Mouse (Mus musculus): ENCODE measurements around the gene Dnah11. TPM values are rescaled to one million over a fixed set of nuclear protein-coding genes. Genes with fewer than 3 reads are reported as not detected.

The Dnah11 gene
- polyA plus RNA-seq, 1 experiment from 2014 or later = 0.29 TPM

DNA sequence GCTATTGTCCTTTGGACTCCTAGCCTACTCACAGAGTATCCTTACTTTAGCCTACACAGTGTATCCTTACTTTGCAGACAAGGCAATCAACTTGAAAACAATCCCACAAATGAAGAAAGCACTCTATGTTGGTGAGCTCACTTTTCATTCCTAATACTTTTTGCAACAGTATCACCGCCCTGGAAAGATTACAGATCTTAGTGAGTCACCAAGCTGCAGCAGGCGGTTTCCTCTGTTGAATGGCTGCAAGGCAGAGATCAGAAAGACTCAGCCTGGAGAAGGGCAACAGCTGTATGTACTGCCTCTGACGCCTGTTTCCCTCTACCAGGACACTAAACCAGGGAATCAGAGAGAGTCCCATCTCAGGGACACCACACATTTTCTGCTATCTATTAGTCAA lies 218.5 kb downstream of the Dnah11 start:
- Histone ChIP-seq H3K9ac (ENCODE audit: low read length) (no peak overlapping the region), H3K27ac (ENCODE audit: low read depth, low read length) (no peak overlapping the region), H3K4me1 (ENCODE audit: control insufficient read depth, insufficient read depth, low read length) (no peaks in the 10 kb centered on the region), H3K9me3 (ENCODE audit: control insufficient read depth, low read length) (no peaks in the 10 kb centered on the region), H3K4me3 (ENCODE audit: low read depth, low read length) (no peak overlapping the region), H3K36me3 (ENCODE audit: control insufficient read depth, insufficient read depth, low read length) (no peaks in the 10 kb centered on the region), H3K27me3 (ENCODE audit: control insufficient read depth, insufficient read depth, low read length) (no peaks in the 10 kb centered on the region), H3K4me2 (no peak overlapping the region)
- DNase-seq (ENCODE audit: low spot score, missing footprints) = no peak
- WGBS = 71% methylated on average over 3 of the region's 3 CpGs
- no peak for ATAC-seq (ENCODE audit: low FRiP score)

DNA sequence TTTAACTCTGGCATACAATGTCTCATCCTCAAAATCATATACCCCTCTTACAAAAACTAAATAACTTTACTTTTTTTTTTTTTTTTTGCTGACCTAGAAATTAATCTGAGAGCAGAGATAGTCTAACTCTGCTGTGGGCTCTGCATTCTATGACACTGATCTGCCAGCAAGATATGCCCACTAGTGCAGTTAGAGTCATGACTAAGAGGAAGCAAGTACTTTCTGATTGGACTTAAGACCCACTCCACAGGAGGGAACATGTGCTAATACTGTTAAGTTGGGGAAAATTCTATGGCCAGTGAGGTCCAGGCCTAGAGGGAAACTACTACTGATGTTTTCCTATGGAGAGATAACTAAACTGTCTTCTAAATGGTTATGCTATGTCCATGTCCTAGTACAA lies 225.1 kb downstream of the Dnah11 start:
- no peaks in the 10 kb centered on the region for H3K4me1 ChIP-seq (ENCODE audit: control insufficient read depth, insufficient read depth, low read length)
- H3K4me3 ChIP-seq (ENCODE audit: low read depth, low read length) = no peak overlapping the region
- ATAC-seq (ENCODE audit: low FRiP score) (no peak), DNase-seq (ENCODE audit: low spot score, missing footprints) (no peak)
- no peak overlapping the region for H3K4me2 ChIP-seq
- no peaks in the 10 kb centered on the region for H3K9me3 ChIP-seq (ENCODE audit: control insufficient read depth, low read length)
- no peaks in the 10 kb centered on the region for H3K27me3 ChIP-seq (ENCODE audit: control insufficient read depth, insufficient read depth, low read length)
- no peak overlapping the region for H3K9ac ChIP-seq (ENCODE audit: low read length)
- no peak overlapping the region for H3K27ac ChIP-seq (ENCODE audit: low read depth, low read length)
- H3K36me3 ChIP-seq (ENCODE audit: control insufficient read depth, insufficient read depth, low read length) = no peaks in the 10 kb centered on the region

DNA sequence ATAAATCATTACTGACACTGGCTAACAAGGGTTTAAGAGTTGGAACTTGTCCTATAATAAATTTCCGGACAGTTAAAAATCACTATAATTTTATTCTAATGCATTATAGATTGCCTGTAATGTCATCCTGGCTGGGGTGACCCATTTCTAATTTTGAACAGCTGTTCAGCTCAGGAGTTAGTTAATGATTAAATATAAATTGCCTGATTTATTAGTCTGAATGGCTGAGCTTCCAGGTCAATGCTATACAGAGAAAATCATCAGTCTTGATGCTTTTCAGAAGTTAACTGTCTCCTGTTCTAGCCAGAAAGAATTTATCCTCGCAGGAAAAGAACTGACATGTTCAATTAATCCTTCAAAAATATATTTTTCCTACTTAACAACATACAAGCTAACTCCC lies 236.1 kb downstream of the Dnah11 start:
- Histone ChIP-seq H3K4me2 (no peak overlapping the region), H3K9me3 (ENCODE audit: control insufficient read depth, low read length) (no peaks in the 10 kb centered on the region), H3K4me3 (ENCODE audit: low read depth, low read length) (no peak overlapping the region), H3K27ac (ENCODE audit: low read depth, low read length) (no peak overlapping the region), H3K9ac (ENCODE audit: low read length) (no peak overlapping the region), H3K4me1 (ENCODE audit: control insufficient read depth, insufficient read depth, low read length) (no peaks in the 10 kb centered on the region), H3K27me3 (ENCODE audit: control insufficient read depth, insufficient read depth, low read length) (no peaks in the 10 kb centered on the region), H3K36me3 (ENCODE audit: control insufficient read depth, insufficient read depth, low read length) (no peaks in the 10 kb centered on the region)
- ATAC-seq (ENCODE audit: low FRiP score) (no peak), DNase-seq (ENCODE audit: low spot score, missing footprints) (no peak)
- WGBS = 82% methylated on average over 2 of the region's 2 CpGs

DNA sequence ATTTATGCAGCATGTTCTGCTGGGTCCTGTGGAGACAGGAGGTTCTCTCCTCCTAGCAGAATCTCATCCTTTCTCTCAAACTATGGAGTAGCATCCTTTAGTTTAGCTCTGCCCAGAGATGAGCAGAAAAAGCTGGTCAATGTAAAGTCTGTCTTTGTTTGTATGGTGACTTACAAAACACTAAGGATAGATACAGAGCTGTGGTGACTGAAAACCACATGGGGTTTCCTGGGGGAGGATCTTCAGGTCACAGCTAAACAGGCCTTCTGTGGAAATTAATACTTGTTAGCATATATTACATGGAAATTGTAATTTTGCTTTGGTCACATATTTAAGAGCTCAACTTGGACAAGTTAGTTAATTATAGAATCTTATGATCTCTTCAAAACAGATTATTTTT lies 239.6 kb downstream of the Dnah11 start:
- DNase-seq (ENCODE audit: low spot score, missing footprints) (no peak), ATAC-seq (ENCODE audit: low FRiP score) (no peak)
- Histone ChIP-seq H3K9me3 (ENCODE audit: control insufficient read depth, low read length) (no peaks in the 10 kb centered on the region), H3K9ac (ENCODE audit: low read length) (no peak overlapping the region), H3K4me3 (ENCODE audit: low read depth, low read length) (no peak overlapping the region), H3K4me2 (no peak overlapping the region), H3K27ac (ENCODE audit: low read depth, low read length) (no peak overlapping the region), H3K27me3 (ENCODE audit: control insufficient read depth, insufficient read depth, low read length) (no peaks in the 10 kb centered on the region), H3K36me3 (ENCODE audit: control insufficient read depth, insufficient read depth, low read length) (no peaks in the 10 kb centered on the region), H3K4me1 (ENCODE audit: control insufficient read depth, insufficient read depth, low read length) (no peaks in the 10 kb centered on the region; the same call in 1 of the 2 replicates)

DNA sequence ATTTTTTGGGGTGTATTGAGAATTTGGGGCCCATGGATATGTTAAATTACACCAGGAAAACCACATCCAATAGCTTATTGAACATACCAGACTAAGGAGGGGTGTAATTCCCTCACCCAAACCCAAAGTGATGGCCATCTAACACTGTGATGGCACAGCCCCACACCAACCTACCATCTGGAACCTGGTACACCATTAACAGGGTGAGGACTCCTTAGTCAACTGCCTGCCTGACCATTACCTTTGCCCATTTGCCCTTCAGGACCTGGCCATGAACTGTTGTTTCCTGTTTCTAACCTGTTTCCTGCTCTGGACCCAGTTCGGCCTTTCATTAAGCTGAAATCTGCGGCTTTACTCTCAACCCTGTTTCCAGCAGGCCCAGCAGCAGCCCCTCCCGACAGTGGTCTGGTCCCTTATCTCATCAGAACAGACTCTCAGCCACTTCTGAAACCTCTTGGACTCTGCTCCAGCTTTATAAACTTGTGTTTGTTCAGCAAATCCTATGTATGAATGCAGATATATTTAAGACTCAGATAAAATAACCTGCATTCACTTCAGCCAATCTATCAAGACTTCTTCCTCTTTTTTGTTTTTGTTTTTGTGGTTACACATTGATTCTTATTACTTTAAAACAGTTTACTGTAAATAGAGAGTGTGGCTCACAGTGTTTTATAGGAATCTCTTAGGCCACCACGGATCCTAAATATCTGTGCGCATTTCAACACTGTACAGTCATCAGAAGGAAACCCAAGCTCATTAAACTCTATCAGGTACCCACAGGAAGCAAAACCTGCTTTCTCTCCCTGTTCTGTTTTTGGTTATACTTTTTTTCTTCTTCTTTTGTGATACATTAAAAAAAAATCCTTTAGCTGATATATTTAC lies 251.8 kb downstream of the Dnah11 start:
- 79% methylated on average over 5 of the region's 5 CpGs for WGBS
- no peak for DNase-seq (ENCODE audit: low spot score, missing footprints)
- H3K27ac ChIP-seq (ENCODE audit: low read depth, low read length) = no peak overlapping the region
- no peak for ATAC-seq (ENCODE audit: low FRiP score)
- no peaks in the 10 kb centered on the region for H3K4me1 ChIP-seq (ENCODE audit: control insufficient read depth, insufficient read depth, low read length)
- H3K4me3 ChIP-seq (ENCODE audit: low read depth, low read length) = no peak overlapping the region
- H3K27me3 ChIP-seq (ENCODE audit: control insufficient read depth, insufficient read depth, low read length) = no peaks in the 10 kb centered on the region
- no peak overlapping the region for H3K4me2 ChIP-seq
- no peaks in the 10 kb centered on the region for H3K36me3 ChIP-seq (ENCODE audit: control insufficient read depth, insufficient read depth, low read length)
- H3K9ac ChIP-seq (ENCODE audit: low read length) = no peak overlapping the region
- no peaks in the 10 kb centered on the region for H3K9me3 ChIP-seq (ENCODE audit: control insufficient read depth, low read length)

DNA sequence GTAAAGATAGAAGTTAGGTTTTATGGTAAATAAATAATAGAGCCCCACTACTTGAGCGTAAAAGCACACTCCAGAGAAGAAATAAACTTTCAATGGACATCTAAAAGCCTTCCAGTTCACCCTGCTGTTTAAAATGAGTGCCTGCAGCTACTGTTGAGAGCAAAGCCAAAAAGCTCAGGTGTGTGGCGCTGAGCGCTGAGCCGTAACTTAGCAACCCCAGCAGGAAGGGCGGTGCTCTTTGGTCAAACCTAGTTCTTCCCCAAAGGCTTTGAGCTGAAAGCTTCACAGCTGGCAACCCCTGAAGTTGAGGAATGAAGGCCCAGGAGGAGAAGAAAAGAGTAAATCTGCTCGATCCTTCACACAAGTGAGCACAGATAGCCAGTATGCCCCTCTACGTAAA lies 256.9 kb downstream of the Dnah11 start:
- 42% methylated on average over 7 of the region's 7 CpGs for WGBS
- no peak overlapping the region for H3K4me2 ChIP-seq
- no peak overlapping the region for H3K9ac ChIP-seq (ENCODE audit: low read length)
- no peak overlapping the region for H3K27ac ChIP-seq (ENCODE audit: low read depth, low read length)
- H3K4me1 ChIP-seq (ENCODE audit: control insufficient read depth, insufficient read depth, low read length) = no peaks in the 10 kb centered on the region
- DNase-seq (ENCODE audit: low spot score, missing footprints) (no peak), ATAC-seq (ENCODE audit: low FRiP score) (no peak)
- no peak overlapping the region for H3K4me3 ChIP-seq (ENCODE audit: low read depth, low read length)
- H3K36me3 ChIP-seq (ENCODE audit: control insufficient read depth, insufficient read depth, low read length) = no peaks in the 10 kb centered on the region
- H3K9me3 ChIP-seq (ENCODE audit: control insufficient read depth, low read length) = no peaks in the 10 kb centered on the region
- H3K27me3 ChIP-seq (ENCODE audit: control insufficient read depth, insufficient read depth, low read length) = no peaks in the 10 kb centered on the region

DNA sequence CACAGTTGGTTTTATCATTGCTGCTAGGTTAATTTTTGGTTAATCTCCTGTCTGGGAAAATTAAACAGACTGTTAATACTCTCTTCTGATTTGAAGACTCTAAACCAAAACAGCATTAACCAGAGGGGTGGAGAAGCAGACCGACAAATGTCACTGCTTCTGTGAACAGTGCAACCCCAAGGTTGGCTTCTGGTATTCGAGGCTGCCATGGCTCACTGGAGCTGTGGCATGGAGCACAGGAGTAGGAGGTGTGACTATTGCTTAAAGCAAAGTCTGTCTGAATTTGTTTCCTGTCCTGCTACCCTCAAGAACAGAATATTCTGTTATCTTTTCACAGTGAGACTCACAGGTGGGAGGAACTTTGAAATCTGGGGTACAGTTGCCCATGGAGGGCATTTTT lies 260.6 kb downstream of the Dnah11 start:
- DNase-seq (ENCODE audit: low spot score, missing footprints) (no peak), ATAC-seq (ENCODE audit: low FRiP score) (no peak)
- Histone ChIP-seq H3K9me3 (ENCODE audit: control insufficient read depth, low read length) (no peaks in the 10 kb centered on the region), H3K36me3 (ENCODE audit: control insufficient read depth, insufficient read depth, low read length) (no peaks in the 10 kb centered on the region), H3K4me1 (ENCODE audit: control insufficient read depth, insufficient read depth, low read length) (no peaks in the 10 kb centered on the region), H3K4me2 (no peak overlapping the region), H3K9ac (ENCODE audit: low read length) (no peak overlapping the region), H3K4me3 (ENCODE audit: low read depth, low read length) (no peak overlapping the region), H3K27me3 (ENCODE audit: control insufficient read depth, insufficient read depth, low read length) (no peaks in the 10 kb centered on the region), H3K27ac (ENCODE audit: low read depth, low read length) (no peak overlapping the region)
- 63% methylated on average over 2 of the region's 2 CpGs for WGBS

DNA sequence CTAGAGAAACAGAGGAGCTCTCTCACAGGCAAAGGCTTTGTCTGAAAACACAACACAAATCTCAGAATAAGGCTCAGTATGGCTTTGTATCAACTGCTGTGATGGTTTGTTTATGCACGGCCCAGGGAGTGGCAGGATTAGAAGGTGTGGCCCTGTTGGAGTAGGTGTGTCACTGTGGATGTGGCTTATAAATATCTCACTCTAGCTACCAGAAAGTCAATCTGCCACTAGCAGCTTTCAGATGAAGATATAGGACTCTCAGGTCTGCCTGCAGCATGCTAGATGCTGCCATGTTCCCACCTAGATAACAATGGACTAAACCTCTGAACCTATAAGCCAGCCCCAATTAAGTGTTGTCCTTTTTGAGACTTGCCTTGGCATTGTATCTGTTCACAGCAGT lies 266.8 kb downstream of the Dnah11 start:
- no peak overlapping the region for H3K4me2 ChIP-seq
- no peak overlapping the region for H3K4me3 ChIP-seq (ENCODE audit: low read depth, low read length)
- ATAC-seq (ENCODE audit: low FRiP score) (no peak), DNase-seq (ENCODE audit: low spot score, missing footprints) (no peak)
- no peaks in the 10 kb centered on the region for H3K36me3 ChIP-seq (ENCODE audit: control insufficient read depth, insufficient read depth, low read length)
- no peaks in the 10 kb centered on the region for H3K27me3 ChIP-seq (ENCODE audit: control insufficient read depth, insufficient read depth, low read length)
- 56% methylated on average over 1 of the region's 1 CpGs for WGBS
- no peaks in the 10 kb centered on the region for H3K4me1 ChIP-seq (ENCODE audit: control insufficient read depth, insufficient read depth, low read length)
- no peaks in the 10 kb centered on the region for H3K9me3 ChIP-seq (ENCODE audit: control insufficient read depth, low read length)
- H3K27ac ChIP-seq (ENCODE audit: low read depth, low read length) = no peak overlapping the region
- H3K9ac ChIP-seq (ENCODE audit: low read length) = no peak overlapping the region

DNA sequence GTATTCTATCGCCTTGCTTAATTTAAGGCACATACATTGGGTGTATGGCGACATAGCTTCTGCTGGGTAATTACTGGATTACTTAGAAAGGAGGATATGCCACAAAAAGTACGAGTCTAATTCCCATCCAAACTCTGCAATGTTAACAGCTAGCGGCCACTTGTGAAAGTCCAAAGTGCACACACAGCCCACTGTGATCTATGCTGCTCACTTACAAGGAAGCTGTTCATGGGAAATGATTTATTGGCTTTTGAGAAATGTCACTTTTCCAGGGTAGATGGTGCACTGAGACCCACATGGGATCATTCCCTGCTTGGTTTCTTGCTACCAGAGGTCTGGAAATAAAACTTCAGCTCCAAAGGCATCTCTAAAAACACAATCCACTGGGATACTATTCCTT lies 269.1 kb downstream of the Dnah11 start:
- no peak overlapping the region for H3K4me3 ChIP-seq (ENCODE audit: low read depth, low read length)
- H3K27me3 ChIP-seq (ENCODE audit: control insufficient read depth, insufficient read depth, low read length) = no peaks in the 10 kb centered on the region
- H3K36me3 ChIP-seq (ENCODE audit: control insufficient read depth, insufficient read depth, low read length) = no peaks in the 10 kb centered on the region
- no peak overlapping the region for H3K9ac ChIP-seq (ENCODE audit: low read length)
- ATAC-seq (ENCODE audit: low FRiP score) (no peak), DNase-seq (ENCODE audit: low spot score, missing footprints) (no peak)
- H3K4me1 ChIP-seq (ENCODE audit: control insufficient read depth, insufficient read depth, low read length) = no peaks in the 10 kb centered on the region
- no peak overlapping the region for H3K27ac ChIP-seq (ENCODE audit: low read depth, low read length)
- 93% methylated on average over 4 of the region's 4 CpGs for WGBS
- no peak overlapping the region for H3K4me2 ChIP-seq
- H3K9me3 ChIP-seq (ENCODE audit: control insufficient read depth, low read length) = no peaks in the 10 kb centered on the region
